Comparison of ENCODE assay signal across 8 mouse cellular contexts in genomic region chrX:169973806-169974205, GRCm38 (mm10). TPM values are rescaled to one million over a fixed set of nuclear protein-coding genes. Genes with fewer than 3 reads are reported as not detected.
DNase-seq lines count a peak whose midpoint lies in the region; ATAC-seq lines count a peak whose summit lies in the region.
"Not testable (repeated sequence)": the region's sequence is repeated elsewhere in the genome, so short reads cannot be mapped to it uniquely, and the experiment has no call there.

No protein-coding gene starts in this region.

- H3K27ac ChIP-seq in limb, embryonic 12.5 days: 0 out of 2 replicates have a peak overlapping the region, but pooled peaks have one; percentile 3

- not testable (repeated sequence) for H3K4me2 ChIP-seq in limb, embryonic 12.5 days

- H3K4me1 ChIP-seq in limb, embryonic 12.5 days (replicated peaks): peaks cover 15% of the 10 kb centered on the region; the same call in 1 of the 2 replicates

- WGBS in limb, embryonic 12.5 days: 62% methylated on average over 3 of the region's 3 CpGs

- peaks cover 44% of the 10 kb centered on the region for H3K9me3 ChIP-seq in limb, embryonic 12.5 days

- peaks cover 38% of the 10 kb centered on the region for H3K36me3 ChIP-seq in limb, embryonic 12.5 days

- not testable (repeated sequence) for H3K9ac ChIP-seq in limb, embryonic 12.5 days (replicated peaks)

- ATAC-seq in limb, embryonic 12.5 days (ENCODE audit: insufficient number of reproducible peaks, insufficient read depth, low FRiP score, low TSS enrichment, low read depth): not testable (repeated sequence)

- not testable (repeated sequence) for H3K4me3 ChIP-seq in limb, embryonic 12.5 days (replicated peaks)

- DNase-seq in CD4-positive, CD25-positive, alpha-beta regulatory T cell, adult 2 months (ENCODE audit: low read depth, low spot score): peak; percentile 26
- peak; percentile 58 for DNase-seq in adrenal gland, postnatal 10 days
- peak; percentile 21 for DNase-seq in cerebellum, adult 9-11 months
- peak; percentile 18 for DNase-seq in heart, adult 8-10 months (ENCODE audit: low spot score)
- DNase-seq in kidney, adult 9 months: peak; percentile 33
- DNase-seq in ovary, adult 18-20 months (ENCODE audit: low spot score): peak; percentile 52
- DNase-seq in testis, postnatal 14 days (ENCODE audit: low spot score): peak; percentile 25

- not testable (repeated sequence) for H3K27me3 ChIP-seq in limb, embryonic 12.5 days

RNA-seq across cellular contexts. Expression of gene Gm21887, which starts 35.7 kb away (rescaled TPM):
- 100 to 1,000 TPM; 102 to 237 TPM for total RNA-seq in adrenal gland, postnatal 10 days (2021)
- total RNA-seq in heart, adult 8-10 months (2022): 10 to 100 TPM; 17.8 to 49.6 (median 29.3) TPM
- polyA plus RNA-seq in limb, embryonic 12.5 days (2016; fragmentation: Nextera tagmentation; extraction: Ambion mirVana): 190 and 276 TPM in 2 replicates
